Mouse (Mus musculus) hindbrain, embryonic 15.5 days (tissue): ENCODE measurements at regions not wholly inside any gene's neighbourhood (a gene's known extent, or its start where the extent isn't known, plus 50 kb on each side); places are given as distances from the start of the nearest gene placed in this dataset.

Experiments used
- ATAC-seq: fragments of 200-750 bp; cut with Nextera tagmentation; 2 replicates; pipeline ENCODE4 v1.8.0; 2017; ENCODE audit warnings: low read depth, moderate number of reproducible peaks, moderate TSS enrichment; ENCODE audit not compliant: low FRiP score
- H3K27ac ChIP-seq: fragments of 300-500 bp; sonication (generic); replicated peaks from 2 replicates; pipeline ENCODE4 v1.5.1; 2015; ENCODE audit warnings: mild to moderate bottlenecking, inconsistent platforms
- H3K27me3 ChIP-seq: fragments of 300-500 bp; sonication (generic); 2 replicates; pipeline ENCODE4 v1.6.1; 2015; ENCODE audit warnings: control low read depth, inconsistent platforms
- H3K36me3 ChIP-seq: fragments of 300-500 bp; sonication (generic); 2 replicates; pipeline ENCODE4 v1.6.1; 2015; ENCODE audit warnings: control low read depth, inconsistent platforms
- H3K4me1 ChIP-seq: fragments of 300-500 bp; sonication (generic); replicated peaks from 2 replicates; pipeline ENCODE4 v1.6.1; 2015; ENCODE audit warnings: control low read depth, inconsistent platforms
- H3K4me2 ChIP-seq: fragments of 300-500 bp; sonication (generic); 2 replicates; pipeline ENCODE4 v1.6.1; 2015; ENCODE audit warnings: moderate library complexity, mild to moderate bottlenecking, inconsistent platforms
- H3K4me3 ChIP-seq: fragments of 300-500 bp; sonication (generic); 2 replicates; pipeline ENCODE4 v1.5.1; 2015; ENCODE audit warnings: mild to moderate bottlenecking, inconsistent platforms
- H3K9ac ChIP-seq: fragments of 300-500 bp; sonication (generic); 2 replicates; pipeline ENCODE4 v1.6.1; 2015; ENCODE audit warnings: inconsistent platforms
- H3K9me3 ChIP-seq: fragments of 300-500 bp; sonication (generic); 2 replicates; pipeline ENCODE4 v1.6.1; 2016; ENCODE audit warnings: control low read depth, inconsistent platforms
- WGBS: fragments of 180-500 bp; shearing (Covaris S2); methylation state at CpG from one replicate; pipeline ENCODE4 v1.1.7; 2015; 5-methylcytosine and 5-hydroxymethylcytosine counted together

DNA sequence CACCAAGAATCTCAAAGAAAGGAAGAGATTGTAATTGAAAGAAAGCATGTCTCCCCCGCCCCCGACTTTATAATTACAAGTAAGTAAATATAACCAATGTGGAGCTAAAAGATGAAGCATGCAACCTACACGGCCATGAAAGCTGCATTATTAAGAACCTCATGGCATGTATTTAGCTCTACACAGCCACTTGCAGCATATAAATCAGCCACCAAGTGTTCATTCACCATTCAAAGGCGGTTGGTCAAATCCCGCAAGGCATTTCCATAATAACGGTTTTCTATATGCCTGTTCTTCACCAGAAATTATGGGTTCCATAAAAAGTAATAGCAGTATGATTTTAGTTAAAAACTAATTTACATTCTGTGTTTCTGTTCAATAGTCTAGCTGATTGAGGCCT lies 221.4 kb upstream of the Lmcd1 start:
- Histone ChIP-seq H3K27me3 (no peaks in the 10 kb centered on the region), H3K36me3 (no peaks in the 10 kb centered on the region), H3K4me3 (no peak overlapping the region), H3K9ac (no peak overlapping the region), H3K4me2 (no peak overlapping the region), H3K27ac (no peak overlapping the region), H3K9me3 (no peaks in the 10 kb centered on the region), H3K4me1 (peaks cover 3% of the 10 kb centered on the region; the same call in 1 of the 2 replicates)
- 83% methylated on average over 6 of the region's 6 CpGs for WGBS
- ATAC-seq: no peak

DNA sequence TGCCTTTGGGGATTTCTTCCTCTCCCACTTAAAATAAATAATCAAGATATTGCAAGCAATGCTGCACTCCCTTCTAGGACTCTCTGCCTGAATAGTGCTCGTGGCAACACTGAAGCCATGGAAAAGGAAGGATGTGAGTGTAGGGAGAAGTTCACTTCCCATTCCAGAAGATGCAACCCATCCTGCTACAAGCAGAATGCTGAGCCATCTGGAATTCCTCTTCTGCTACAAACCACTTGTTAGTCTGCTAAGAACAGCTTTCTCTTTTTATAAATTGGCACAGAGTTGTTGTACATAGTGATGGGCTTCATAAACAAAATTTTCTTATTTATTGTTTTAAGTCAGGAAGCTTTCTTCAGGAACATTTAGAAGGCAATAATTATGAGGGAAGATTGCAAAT lies 215.7 kb upstream of the Lmcd1 start:
- 59% methylated on average over 1 of the region's 1 CpGs for WGBS
- Histone ChIP-seq H3K9ac (no peak overlapping the region), H3K36me3 (no peaks in the 10 kb centered on the region), H3K4me2 (no peak overlapping the region), H3K4me1 (no peaks in the 10 kb centered on the region), H3K27ac (no peak overlapping the region), H3K4me3 (no peak overlapping the region), H3K27me3 (no peaks in the 10 kb centered on the region), H3K9me3 (no peaks in the 10 kb centered on the region)
- no peak for ATAC-seq

DNA sequence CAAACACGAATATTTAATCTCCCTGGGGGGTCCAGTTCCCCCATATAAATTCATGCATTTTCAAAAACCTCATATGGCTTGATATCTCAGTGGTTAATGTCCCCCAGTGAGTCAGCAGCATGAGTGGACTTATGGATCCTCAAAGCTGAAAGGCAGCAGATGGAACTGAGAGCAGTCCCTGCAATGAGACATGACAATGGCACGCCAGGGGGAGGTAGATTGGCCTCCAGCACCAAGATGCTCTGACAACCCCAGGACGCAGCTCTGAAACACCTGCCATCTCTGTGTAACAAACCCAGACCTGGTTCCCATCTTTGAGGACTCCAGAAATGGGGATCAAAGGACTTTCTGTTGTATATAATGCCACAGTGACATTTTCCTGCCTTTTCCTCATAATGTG lies 210.6 kb upstream of the Lmcd1 start:
- H3K4me2 ChIP-seq: no peak overlapping the region
- H3K27me3 ChIP-seq: no peaks in the 10 kb centered on the region
- no peaks in the 10 kb centered on the region for H3K36me3 ChIP-seq
- WGBS: 57% methylated on average over 3 of the region's 3 CpGs
- no peak overlapping the region for H3K27ac ChIP-seq
- no peak overlapping the region for H3K9ac ChIP-seq
- H3K4me3 ChIP-seq: no peak overlapping the region
- no peak for ATAC-seq
- no peaks in the 10 kb centered on the region for H3K9me3 ChIP-seq
- no peaks in the 10 kb centered on the region for H3K4me1 ChIP-seq

DNA sequence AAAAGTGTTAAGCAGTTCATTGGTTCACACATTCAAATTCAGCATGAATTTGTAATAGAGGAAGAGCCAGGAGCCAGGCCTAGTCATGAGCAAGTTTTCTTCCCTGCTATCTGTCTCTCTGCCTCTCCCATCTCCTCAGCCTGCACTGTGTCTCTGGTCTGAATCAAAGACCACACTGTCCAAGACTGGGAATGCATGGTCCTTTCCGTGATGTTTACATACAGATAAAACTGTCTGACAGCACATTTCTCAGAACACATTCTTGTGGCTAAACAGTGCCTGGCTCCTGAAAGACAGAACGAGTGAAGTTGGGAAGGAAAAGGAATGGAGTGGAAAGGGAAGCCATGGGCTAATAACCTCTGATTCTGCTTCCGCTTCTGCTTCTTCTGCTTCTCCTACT lies 183.0 kb upstream of the Lmcd1 start:
- 94% methylated on average over 3 of the region's 3 CpGs for WGBS
- H3K4me2 ChIP-seq: no peak overlapping the region
- H3K9ac ChIP-seq: no peak overlapping the region
- no peak for ATAC-seq
- no peaks in the 10 kb centered on the region for H3K4me1 ChIP-seq
- no peaks in the 10 kb centered on the region for H3K27me3 ChIP-seq
- H3K4me3 ChIP-seq: no peak overlapping the region
- H3K27ac ChIP-seq: no peak overlapping the region
- no peaks in the 10 kb centered on the region for H3K9me3 ChIP-seq
- H3K36me3 ChIP-seq: no peaks in the 10 kb centered on the region

DNA sequence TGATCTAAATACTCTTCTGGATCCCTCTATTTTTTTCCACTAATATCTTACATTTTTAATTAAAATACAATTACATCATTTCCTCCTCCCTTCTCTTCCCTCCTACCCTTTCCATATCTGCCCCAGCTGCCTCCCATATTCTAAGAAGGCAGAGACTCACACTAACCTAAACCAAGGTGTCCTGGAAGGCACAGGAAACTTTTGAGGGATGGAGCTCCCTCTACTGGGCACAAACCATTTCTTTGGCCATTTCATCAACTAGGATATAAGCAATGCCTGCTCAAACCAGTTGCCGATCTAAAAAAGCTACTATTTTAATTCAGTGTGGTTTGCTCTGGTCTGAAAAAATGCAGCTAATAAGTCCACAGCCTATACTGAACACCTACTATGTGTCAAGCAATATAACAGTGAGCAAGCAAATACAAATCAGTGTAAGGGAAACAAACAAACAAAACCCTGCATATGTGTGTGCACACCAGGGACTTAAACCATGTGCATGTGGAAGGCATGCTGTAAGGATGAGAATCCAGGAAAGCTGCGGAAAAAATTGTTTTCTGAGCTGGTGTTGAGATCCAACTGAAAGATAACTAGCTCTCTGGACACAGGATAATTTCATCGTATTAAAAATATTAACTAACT lies 182.3 kb upstream of the Lmcd1 start:
- WGBS: 51% methylated on average over 3 of the region's 3 CpGs
- no peak for ATAC-seq
- Histone ChIP-seq H3K9me3 (no peaks in the 10 kb centered on the region), H3K27me3 (no peaks in the 10 kb centered on the region), H3K4me2 (no peak overlapping the region), H3K4me3 (no peak overlapping the region), H3K4me1 (no peaks in the 10 kb centered on the region), H3K36me3 (no peaks in the 10 kb centered on the region), H3K9ac (no peak overlapping the region), H3K27ac (no peak overlapping the region)

DNA sequence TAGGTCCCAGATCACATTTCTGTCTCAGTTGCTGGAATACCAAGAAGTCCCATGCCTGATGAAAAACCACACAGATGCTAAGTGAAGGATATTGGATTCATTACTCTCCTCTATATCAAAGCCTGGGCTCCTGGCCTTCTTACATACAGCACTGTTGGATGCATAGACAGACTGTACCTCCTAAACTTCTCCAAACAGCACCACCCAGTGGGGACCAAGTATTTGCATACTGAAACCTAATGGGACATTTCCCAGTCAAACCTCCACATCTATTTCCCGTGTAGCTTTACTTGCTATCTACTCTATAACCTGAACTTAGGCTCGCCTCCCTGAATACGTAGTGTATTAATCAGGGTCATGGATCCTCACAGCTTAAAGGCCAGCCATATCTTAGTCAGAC lies 180.3 kb upstream of the Lmcd1 start:
- no peaks in the 10 kb centered on the region for H3K36me3 ChIP-seq
- H3K9me3 ChIP-seq: no peaks in the 10 kb centered on the region
- no peak for ATAC-seq
- H3K4me2 ChIP-seq: no peak overlapping the region
- no peaks in the 10 kb centered on the region for H3K27me3 ChIP-seq
- no peak overlapping the region for H3K9ac ChIP-seq
- 89% methylated on average over 3 of the region's 3 CpGs for WGBS
- H3K4me3 ChIP-seq: no peak overlapping the region
- no peaks in the 10 kb centered on the region for H3K4me1 ChIP-seq
- H3K27ac ChIP-seq: no peak overlapping the region

DNA sequence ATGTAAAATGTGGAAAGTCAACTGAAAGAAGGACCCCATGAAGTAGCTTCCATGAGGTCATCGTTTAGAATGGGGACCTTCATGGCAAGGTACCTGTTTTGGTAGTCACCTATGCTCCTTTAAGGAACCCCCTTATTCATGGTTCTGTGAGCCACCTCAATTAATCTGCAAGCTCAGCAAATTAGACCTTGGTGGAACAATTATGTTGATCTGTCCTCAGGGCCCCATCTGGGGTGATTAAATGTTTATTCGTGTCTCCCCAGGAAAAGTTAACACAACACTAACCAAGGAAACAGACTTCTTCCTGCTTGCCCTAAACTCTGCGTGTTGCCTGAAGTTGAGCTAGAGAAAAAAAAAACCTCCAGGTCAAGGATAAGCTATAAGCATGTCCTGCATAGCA lies 175.9 kb upstream of the Lmcd1 start:
- H3K27ac ChIP-seq: no peak overlapping the region
- no peak for ATAC-seq
- WGBS: 80% methylated on average over 3 of the region's 3 CpGs

DNA sequence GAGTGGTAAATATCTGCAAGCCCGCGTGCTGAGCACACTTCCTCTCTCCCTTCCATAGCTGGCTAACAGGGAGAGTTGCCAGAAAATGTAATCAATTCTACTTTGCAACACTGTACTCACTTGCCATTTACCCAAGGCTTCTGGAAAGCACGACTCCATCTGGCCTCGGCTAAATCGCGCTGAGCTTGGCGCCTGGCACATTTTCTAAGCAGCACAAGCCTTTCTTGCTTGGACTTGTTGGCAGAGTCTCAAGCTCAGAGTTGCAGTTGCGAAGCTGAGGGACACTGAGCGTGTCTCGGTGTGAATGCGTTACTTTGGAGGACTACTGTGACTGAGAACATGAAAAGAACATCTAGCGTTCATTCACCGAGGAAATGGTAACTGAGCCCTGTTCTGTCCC lies 164.9 kb upstream of the Lmcd1 start:
- Histone ChIP-seq H3K9me3 (no peaks in the 10 kb centered on the region), H3K4me3 (no peak overlapping the region), H3K9ac (no peak overlapping the region), H3K4me1 (no peaks in the 10 kb centered on the region), H3K4me2 (no peak overlapping the region), H3K27me3 (no peaks in the 10 kb centered on the region), H3K36me3 (no peaks in the 10 kb centered on the region), H3K27ac (no peak overlapping the region)
- 78% methylated on average over 13 of the region's 13 CpGs for WGBS
- no peak for ATAC-seq

More for the DNA sequence above, 175.9 kb upstream of the Lmcd1 start:
- Histone ChIP-seq H3K36me3 (no peaks in the 10 kb centered on the region), H3K9me3 (no peaks in the 10 kb centered on the region), H3K27me3 (no peaks in the 10 kb centered on the region), H3K4me3 (no peak overlapping the region), H3K4me2 (no peak overlapping the region), H3K4me1 (no peaks in the 10 kb centered on the region), H3K9ac (no peak overlapping the region)

DNA sequence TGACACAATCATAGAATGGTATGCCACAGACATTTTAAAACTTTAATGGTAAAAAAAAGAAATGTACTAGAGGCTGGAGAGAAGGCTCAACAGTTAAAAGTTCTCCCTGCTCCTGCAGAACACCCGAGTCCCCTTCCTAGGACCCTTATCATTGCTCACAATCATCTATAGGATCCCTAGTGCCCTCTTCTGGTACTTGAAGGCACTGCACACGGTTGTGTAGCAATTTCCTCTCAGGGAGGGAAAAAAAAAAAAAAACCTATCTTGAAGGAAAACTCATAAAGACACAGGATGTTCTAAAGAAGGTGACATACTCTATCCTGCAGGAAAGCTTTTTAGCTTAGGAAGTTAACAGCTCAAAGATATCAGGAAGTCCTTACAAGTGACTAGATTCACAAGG lies 154.4 kb upstream of the Lmcd1 start:
- Histone ChIP-seq H3K9me3 (no peaks in the 10 kb centered on the region), H3K36me3 (no peaks in the 10 kb centered on the region), H3K9ac (no peak overlapping the region), H3K27me3 (no peaks in the 10 kb centered on the region), H3K4me2 (no peak overlapping the region), H3K4me3 (no peak overlapping the region), H3K27ac (no peak overlapping the region), H3K4me1 (no peaks in the 10 kb centered on the region)
- no peak for ATAC-seq
- WGBS: 48% methylated on average over 2 of the region's 2 CpGs

DNA sequence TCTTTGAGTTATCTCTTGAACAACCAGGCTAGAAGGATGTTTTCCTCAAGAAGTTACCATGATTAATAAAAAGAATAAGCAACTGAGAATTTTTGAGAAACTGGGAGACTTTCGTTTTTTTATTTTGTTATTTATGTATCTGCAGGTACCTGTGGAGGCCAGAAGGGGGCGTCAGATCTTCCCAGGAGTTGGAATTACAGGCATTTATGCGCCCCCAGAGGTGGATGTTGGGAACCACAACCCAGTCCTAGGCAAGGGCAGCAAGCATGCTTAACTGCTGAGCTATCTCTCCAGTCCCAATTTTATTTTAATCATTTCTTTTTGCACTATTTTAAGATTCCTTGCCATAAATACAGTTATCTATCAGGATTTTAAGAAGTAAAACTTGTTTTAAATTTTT lies 140.0 kb upstream of the Lmcd1 start:
- no peaks in the 10 kb centered on the region for H3K36me3 ChIP-seq
- WGBS: 27% methylated on average over 3 of the region's 3 CpGs

DNA sequence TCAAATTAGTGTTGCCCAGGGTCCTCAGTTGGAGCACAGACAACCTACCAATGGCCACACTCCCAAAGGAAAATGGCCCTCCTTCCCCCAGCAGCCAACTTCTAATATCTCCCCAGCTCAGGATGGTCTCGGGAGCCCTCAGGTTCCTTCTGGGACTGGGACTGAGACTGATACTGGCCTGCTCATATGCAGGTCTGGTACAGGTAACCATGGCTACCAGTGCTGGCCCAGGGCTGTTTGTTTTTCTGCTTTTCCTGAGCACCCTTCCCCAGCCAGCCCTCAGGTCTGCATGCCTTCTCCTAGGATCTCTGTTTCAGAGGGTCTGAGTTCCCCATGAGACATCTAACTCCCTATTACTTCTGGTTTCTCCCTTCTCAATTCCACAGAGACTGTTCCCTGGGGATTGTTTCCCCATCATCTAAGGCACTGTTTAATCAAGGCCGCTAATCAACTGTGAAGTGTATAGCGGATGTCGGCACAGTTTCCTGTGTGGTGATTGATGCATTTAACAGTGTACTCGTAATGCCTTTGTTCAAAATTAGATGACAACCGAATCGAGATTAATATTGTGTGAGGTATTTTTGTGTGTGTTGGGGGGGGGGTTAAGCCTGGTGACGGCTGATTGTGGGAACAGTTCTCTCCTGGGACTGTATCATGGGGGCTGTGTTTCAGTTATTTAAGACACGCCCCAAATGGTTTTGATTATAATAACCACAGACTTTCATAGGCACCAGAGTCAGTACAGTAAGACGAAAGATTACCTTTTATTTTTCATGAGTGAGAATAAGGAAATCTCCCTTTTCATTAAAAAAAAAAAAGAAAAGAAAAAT lies 120.8 kb upstream of the Lmcd1 start:
- Histone ChIP-seq H3K4me2 (no peak overlapping the region), H3K27me3 (no peaks in the 10 kb centered on the region), H3K36me3 (no peaks in the 10 kb centered on the region), H3K4me1 (0 out of 2 replicates have a peak, but pooled peaks cover 5% of the 10 kb centered on the region), H3K4me3 (no peak overlapping the region), H3K9me3 (no peaks in the 10 kb centered on the region), H3K9ac (no peak overlapping the region), H3K27ac (0 out of 2 replicates have a peak overlapping the region, but pooled peaks have one; percentile 7)
- ATAC-seq: peak; percentile 69; the same call in 1 of the 2 replicates
- WGBS: 39% methylated on average over 10 of the region's 10 CpGs

More for the DNA sequence above, 140.0 kb upstream of the Lmcd1 start:
- Histone ChIP-seq H3K27me3 (no peaks in the 10 kb centered on the region), H3K9ac (no peak overlapping the region), H3K4me2 (no peak overlapping the region), H3K4me1 (no peaks in the 10 kb centered on the region), H3K27ac (no peak overlapping the region), H3K9me3 (no peaks in the 10 kb centered on the region), H3K4me3 (no peak overlapping the region)
- no peak for ATAC-seq

DNA sequence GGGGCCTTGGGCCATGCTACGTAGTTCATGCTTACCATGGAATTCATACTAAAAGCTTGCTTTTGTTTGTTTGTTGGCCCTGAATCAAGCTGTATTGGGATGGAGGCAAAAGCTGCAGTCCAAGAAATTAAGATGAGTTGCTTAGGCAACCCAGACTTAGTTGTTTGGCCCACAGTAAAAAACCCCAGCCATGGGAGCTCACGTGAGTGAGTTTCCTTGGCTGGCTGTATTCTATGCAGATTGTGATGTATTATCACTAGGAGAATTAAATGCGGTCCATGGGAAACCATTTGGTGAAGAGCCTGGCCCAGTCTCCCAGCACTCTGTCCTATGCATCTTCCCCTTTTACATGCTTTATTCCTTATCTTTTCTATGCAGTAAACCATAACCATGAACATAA lies 106.1 kb upstream of the Lmcd1 start:
- ATAC-seq: no peak
- Histone ChIP-seq H3K4me2 (no peak overlapping the region), H3K4me3 (no peak overlapping the region), H3K36me3 (no peaks in the 10 kb centered on the region), H3K27me3 (no peaks in the 10 kb centered on the region), H3K4me1 (no peaks in the 10 kb centered on the region), H3K9ac (no peak overlapping the region), H3K27ac (no peak overlapping the region), H3K9me3 (no peaks in the 10 kb centered on the region)
- WGBS: 61% methylated on average over 3 of the region's 3 CpGs
